Comparison of ENCODE assay signal across 11 mouse cellular contexts in genomic region chr2:63819440-63819839, GRCm38 (mm10).
DNase-seq lines count a peak whose midpoint lies in the region; ATAC-seq and TF ChIP-seq lines count a peak whose summit lies in the region.
"Had no signal": no experiment of that assay in that cellular context is flagged by ENCODE, and none has a peak within 500 bp of the region (broad histone marks: within the 10 kb centered on the region; RNA-seq: fewer than 3 reads in every experiment).

No protein-coding gene starts in this region.

- H3K4me1 ChIP-seq in heart, postnatal 0 days (ENCODE audit: control insufficient read depth, insufficient read depth): no peaks in the 10 kb centered on the region
- H3K4me1 ChIP-seq in forebrain, embryonic 16.5 days (replicated peaks; ENCODE audit: control insufficient read depth, insufficient read depth, low read length): peaks cover 3% of the 10 kb centered on the region; the same call in 1 of the 2 replicates
- H3K4me1 ChIP-seq in midbrain, postnatal 0 days (ENCODE audit: insufficient read depth, low read length): no peaks in the 10 kb centered on the region
- H3K4me1 ChIP-seq: liver, embryonic 13.5 days had no signal

- 0 out of 2 replicates have a peak overlapping the region, but pooled peaks have one; percentile 21 for H3K9ac ChIP-seq in heart, postnatal 0 days (replicated peaks; ENCODE audit: low read depth, low read length)
- H3K9ac ChIP-seq in forebrain, embryonic 16.5 days (replicated peaks; ENCODE audit: low read depth, low read length): no peak overlapping the region
- no peak overlapping the region for H3K9ac ChIP-seq in midbrain, postnatal 0 days (replicated peaks; ENCODE audit: low read length, poor library complexity, severe bottlenecking)
- H3K9ac ChIP-seq: liver, embryonic 13.5 days had no signal

- TF ChIP-seq CTCF in heart, postnatal 0 days (IDR thresholded peaks at IDR 0.05; ENCODE audit: low read depth): 0 out of 2 replicates have a peak, but pooled peaks have one; percentile 9
- TF ChIP-seq CTCF in midbrain, postnatal 0 days (IDR thresholded peaks at IDR 0.05): no peak

- TF ChIP-seq EP300 in heart, postnatal 0 days (IDR thresholded peaks at IDR 0.05; ENCODE audit: low read depth): no peak

- H3K36me3 ChIP-seq in heart, postnatal 0 days (replicated peaks; ENCODE audit: control insufficient read depth, insufficient read depth, low read length): no peaks in the 10 kb centered on the region
- no peaks in the 10 kb centered on the region for H3K36me3 ChIP-seq in forebrain, embryonic 16.5 days (ENCODE audit: control insufficient read depth, insufficient read depth)
- no peaks in the 10 kb centered on the region for H3K36me3 ChIP-seq in midbrain, postnatal 0 days (ENCODE audit: insufficient read depth, low read length)
- H3K36me3 ChIP-seq: liver, embryonic 13.5 days had no signal

- no peak overlapping the region for H3K4me3 ChIP-seq in heart, postnatal 0 days (ENCODE audit: low read depth, low read length)
- H3K4me3 ChIP-seq in forebrain, embryonic 16.5 days (replicated peaks; ENCODE audit: low read length): no peak overlapping the region
- no peak overlapping the region for H3K4me3 ChIP-seq in midbrain, postnatal 0 days (ENCODE audit: low read depth, low read length)
- H3K4me3 ChIP-seq: erythroblast, embryonic 14.5 days; liver, embryonic 13.5 days had no signal

- ATAC-seq in heart, postnatal 0 days (ENCODE audit: insufficient read depth, low read depth): 0 out of 2 replicates have a peak, but pooled peaks have one; percentile 41
- ATAC-seq in forebrain, embryonic 16.5 days: no peak
- 0 out of 2 replicates have a peak, but pooled peaks have one; percentile 34 for ATAC-seq in midbrain, postnatal 0 days (ENCODE audit: low FRiP score)

- DNase-seq in heart, postnatal 0 days (ENCODE audit: low spot score): peak; percentile 48
- no peak for DNase-seq in heart, adult 11 months
- peak; percentile 29 for DNase-seq in embryo, embryonic 10.5 days (ENCODE audit: low spot score)
- DNase-seq in midbrain, postnatal 0 days (ENCODE audit: low spot score): peak; percentile 9
- no peak for DNase-seq in cerebellum, adult 9-10 months
- DNase-seq in gastrocnemius, postnatal 4 days (ENCODE audit: low spot score in 2 of 2): no peak
- DNase-seq in lung, postnatal 25 days (ENCODE audit: low spot score): no peak
- DNase-seq: liver, embryonic 13.5 days; thymus, postnatal 14 days had no signal

- WGBS in heart, postnatal 0 days: 10% methylated on average over 8 of the region's 8 CpGs
- 4% methylated on average over 8 of the region's 8 CpGs for WGBS in forebrain, embryonic 16.5 days
- 13% methylated on average over 8 of the region's 8 CpGs for WGBS in midbrain, postnatal 0 days

- H3K4me2 ChIP-seq in heart, postnatal 0 days (ENCODE audit: low read depth, low read length): peak overlapping the region; percentile 39
- peak overlapping the region; percentile 33 for H3K4me2 ChIP-seq in forebrain, embryonic 16.5 days (ENCODE audit: low read length)
- peak overlapping the region; percentile 16; the same call in 1 of the 2 replicates for H3K4me2 ChIP-seq in midbrain, postnatal 0 days (ENCODE audit: low read depth, low read length, poor library complexity, severe bottlenecking)
- H3K4me2 ChIP-seq: liver, embryonic 13.5 days had no signal

- no peak overlapping the region for H3K27ac ChIP-seq in heart, postnatal 0 days (ENCODE audit: low read depth)
- no peak overlapping the region for H3K27ac ChIP-seq in forebrain, embryonic 16.5 days (ENCODE audit: low read length)
- no peak overlapping the region for H3K27ac ChIP-seq in midbrain, postnatal 0 days (ENCODE audit: low read depth, low read length)
- H3K27ac ChIP-seq: liver, embryonic 13.5 days had no signal

- no peaks in the 10 kb centered on the region for H3K9me3 ChIP-seq in heart, postnatal 0 days (replicated peaks; ENCODE audit: control insufficient read depth, low read length)
- no peaks in the 10 kb centered on the region for H3K9me3 ChIP-seq in forebrain, embryonic 16.5 days (ENCODE audit: control insufficient read depth, low read length)
- H3K9me3 ChIP-seq in midbrain, postnatal 0 days (ENCODE audit: low read length): no peaks in the 10 kb centered on the region
- H3K9me3 ChIP-seq: liver, embryonic 13.5 days had no signal

- no peaks in the 10 kb centered on the region for H3K27me3 ChIP-seq in heart, postnatal 0 days (ENCODE audit: control insufficient read depth, insufficient read depth, low read length)
- no peaks in the 10 kb centered on the region for H3K27me3 ChIP-seq in forebrain, embryonic 16.5 days (replicated peaks; ENCODE audit: control insufficient read depth, insufficient read depth, low read length)
- no peaks in the 10 kb centered on the region for H3K27me3 ChIP-seq in midbrain, postnatal 0 days (ENCODE audit: insufficient read depth, low read length)
- H3K27me3 ChIP-seq: liver, embryonic 13.5 days had no signal

Comparison
In these comparisons a context has a peak if more than half of its experiments do, and no peak if none do; other contexts are left out.
1. DNase-seq: peak in heart, postnatal 0 days (single experiment), embryo, embryonic 10.5 days (single experiment) and midbrain, postnatal 0 days (single experiment); none in heart, adult 11 months (single experiment), cerebellum, adult 9-10 months (single experiment), gastrocnemius, postnatal 4 days (0 of 2) and lung, postnatal 25 days (single experiment).
2. Peak in every context shown above with its lines, with median percentiles within 50 percentile points of each other: H3K4me2 ChIP-seq.